Mouse (Mus musculus) liver, embryonic 14.5 days (tissue): ENCODE results near the gene Myl4. TPM values are rescaled to one million over a fixed set of nuclear protein-coding genes. Genes with fewer than 3 reads are reported as not detected.
A peak's percentile ranks its signal among the peaks of the same experiment; 100 is the strongest.

Source experiments
- ATAC-seq: fragments of 200-750 bp; cut with Nextera tagmentation; 2 replicates; pipeline ENCODE4 v1.8.0; 2017; ENCODE audit warnings: moderate number of reproducible peaks, mild to moderate bottlenecking, moderate library complexity; ENCODE audit not compliant: insufficient read depth
- DNase-seq, 3 experiments: peaks; one replicate each; pipeline ENCODE4 v3.0.0-alpha.2; 2012 to 2013; ENCODE audit warnings: low read depth in 3 of 3, low spot score in 3 of 3
- H3K27ac ChIP-seq: fragments of 300-500 bp; sonication (generic); 2 replicates; pipeline ENCODE4 v1.5.1; 2014; ENCODE audit warnings: moderate library complexity, mild to moderate bottlenecking, control low read depth, inconsistent platforms
- H3K27me3 ChIP-seq: fragments of 300-500 bp; sonication (generic); 2 replicates; pipeline ENCODE4 v1.6.1; 2014; ENCODE audit warnings: mild to moderate bottlenecking, low read length, moderate library complexity; ENCODE audit not compliant: control insufficient read depth, insufficient read depth
- H3K36me3 ChIP-seq: fragments of 300-500 bp; sonication (generic); replicated peaks from 2 replicates; pipeline ENCODE4 v1.6.1; 2014; ENCODE audit warnings: low read depth; ENCODE audit not compliant: control insufficient read depth, insufficient read depth
- H3K4me1 ChIP-seq, 2 experiments: fragments of 200-500 bp in 1 of 2; fragments of 300-500 bp in 1 of 2; sonication (generic) in 1 of 2; replicated peaks; 2 replicates each; pipeline ENCODE4 v1.6.1; 2012 to 2014; ENCODE audit warnings: antibody characterized with exemption in 1 of 2, inconsistent platforms in 1 of 2, low read length in 1 of 2; ENCODE audit not compliant: control insufficient read depth in 2 of 2, insufficient read depth in 2 of 2
- H3K4me2 ChIP-seq: fragments of 300-500 bp; sonication (generic); 2 replicates; pipeline ENCODE4 v1.6.1; 2014; ENCODE audit warnings: low read depth, mild to moderate bottlenecking, control low read depth, moderate library complexity
- H3K4me3 ChIP-seq, 2 experiments: fragments of 200-500 bp in 1 of 2; fragments of 300-500 bp in 1 of 2; sonication (generic) in 1 of 2; 2 replicates each; pipeline ENCODE4 v1.5.1; 2012 to 2014; ENCODE audit warnings: low read depth in 2 of 2, low read length in 2 of 2, mild to moderate bottlenecking in 2 of 2, control low read depth in 1 of 2, inconsistent platforms in 1 of 2, moderate library complexity in 1 of 2; ENCODE audit not compliant: insufficient read depth in 1 of 2
- H3K9ac ChIP-seq: fragments of 300-500 bp; sonication (generic); replicated peaks from 2 replicates; pipeline ENCODE4 v1.6.1; 2014; ENCODE audit warnings: mild to moderate bottlenecking, control low read depth, moderate library complexity
- H3K9me3 ChIP-seq: fragments of 300-500 bp; sonication (generic); 2 replicates; pipeline ENCODE4 v1.6.1; 2016; ENCODE audit warnings: low read length, mixed read lengths; ENCODE audit not compliant: control insufficient read depth
- CTCF ChIP-seq: IDR thresholded peaks from 2 replicates; pipeline ENCODE4 v1.5.1; 2016; ENCODE audit warnings: antibody characterized with exemption, low read depth, control low read depth
- EP300 ChIP-seq: IDR thresholded peaks from 2 replicates; pipeline ENCODE4 v1.6.1; 2016; ENCODE audit warnings: antibody characterized with exemption, low read depth
- WGBS: fragments of 180-500 bp; shearing (Covaris S2); extraction: QIAGEN DNeasy Blood & Tissue Kit; methylation state at CpG from one replicate; pipeline ENCODE4 v1.1.7; 2014; ENCODE audit not compliant: insufficient replicate concordance; 5-methylcytosine and 5-hydroxymethylcytosine counted together
- polyA plus RNA-seq, 2 experiments: library from polyadenylated mRNA; depleted of rRNA in 1 of 2; stranded (reverse) in 1 of 2; unstranded in 1 of 2; fragments of >200 nt; fragmentation: Nextera tagmentation in 1 of 2; extraction: Ambion mirVana in 1 of 2; gene quantifications; 2 replicates each; pipeline versions ENCODE4 v1.2.1 to v1.2.3; 2012 to 2014

Gene Myl4
- polyA plus RNA-seq (2012; rRNA removed) (0.45 and 0.50 TPM in 2 replicates), polyA plus RNA-seq (2014; fragmentation: Nextera tagmentation; extraction: Ambion mirVana) (0.51 and 0.63 TPM in 2 replicates)

DNA sequence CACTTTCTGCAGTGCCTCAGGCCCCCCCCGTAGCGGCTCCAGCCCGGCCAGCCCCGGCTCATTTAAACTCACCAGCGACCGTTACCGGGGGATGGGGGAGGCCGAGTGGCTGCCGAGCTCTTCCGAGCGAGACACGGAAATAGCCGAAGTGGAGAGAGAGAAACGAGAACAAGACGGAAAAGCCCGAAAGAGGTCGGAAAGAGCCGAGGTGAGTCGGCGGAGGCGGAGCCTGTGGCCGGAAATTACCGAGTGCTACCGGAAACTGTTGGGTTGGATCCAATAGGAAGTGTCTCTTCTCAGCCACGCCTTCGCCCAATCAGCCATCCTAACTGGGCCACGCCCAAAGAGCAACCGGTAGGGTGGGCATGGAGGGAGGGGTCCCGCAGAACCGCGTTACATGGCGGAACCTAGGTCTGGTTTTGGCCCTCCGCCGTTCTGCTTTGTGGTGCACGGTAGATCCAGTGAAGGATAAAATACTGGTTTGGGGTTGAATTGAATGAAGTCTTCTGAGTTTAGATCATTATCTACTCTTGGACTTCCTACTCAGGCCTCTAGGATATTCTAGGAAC lies at the start of gene Myl4, which contains the start of gene Cdc27:
Myl4 (plus strand) TSS at position 258 of the 569 bp plus-strand sequence.
Cdc27 (minus strand) TSS at position 215 of the 569 bp plus-strand sequence.
- peak within 1 kb of the TSS; percentile 81 for H3K27ac ChIP-seq
- under 1% methylated on average over 35 of the region's 35 CpGs for WGBS
- TF ChIP-seq EP300: no peak
- TF ChIP-seq CTCF: 0 out of 2 replicates have a peak, but pooled peaks have one; percentile 6
- H3K4me2 ChIP-seq: peak within 1 kb of the TSS; percentile 85
- H3K9ac ChIP-seq: peak within 1 kb of the TSS; percentile 100
- H3K4me3 ChIP-seq: peak within 1 kb of the TSS; percentile 84 to 97
- H3K36me3 ChIP-seq: peaks cover 3% of the 10 kb centered on the region
- ATAC-seq (peak; percentile 92), DNase-seq (peak; percentile 95 to 97 (median 95))
- H3K4me1 ChIP-seq: peaks cover 19 to 22% of the 10 kb centered on the region in 2 experiments
- H3K9me3 ChIP-seq: no peaks in the 10 kb centered on the region
- no peaks in the 10 kb centered on the region for H3K27me3 ChIP-seq

DNA sequence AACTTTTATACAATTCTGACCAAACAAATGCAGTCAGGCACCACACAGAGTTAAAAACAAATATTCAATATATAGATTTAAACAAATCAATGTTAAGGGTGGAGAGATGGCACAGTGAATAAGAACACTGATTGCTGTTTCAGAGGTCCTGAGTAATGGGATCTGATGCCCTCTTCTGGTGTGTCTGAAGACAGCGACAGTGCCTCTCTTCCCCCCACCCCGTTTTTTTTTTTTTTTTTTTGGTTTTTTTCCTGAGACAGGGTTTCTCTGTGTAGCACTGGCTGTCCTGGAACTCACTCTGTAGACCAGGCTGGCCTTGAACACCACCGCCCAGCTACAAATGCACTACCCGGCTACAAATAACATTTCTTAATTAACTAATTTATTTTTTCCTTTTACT lies 42.0 kb upstream of the Myl4 start:
- 85% methylated on average over 4 of the region's 4 CpGs for WGBS
- H3K4me2 ChIP-seq: no peak overlapping the region
- peaks cover 70% of the 10 kb centered on the region for H3K36me3 ChIP-seq

DNA sequence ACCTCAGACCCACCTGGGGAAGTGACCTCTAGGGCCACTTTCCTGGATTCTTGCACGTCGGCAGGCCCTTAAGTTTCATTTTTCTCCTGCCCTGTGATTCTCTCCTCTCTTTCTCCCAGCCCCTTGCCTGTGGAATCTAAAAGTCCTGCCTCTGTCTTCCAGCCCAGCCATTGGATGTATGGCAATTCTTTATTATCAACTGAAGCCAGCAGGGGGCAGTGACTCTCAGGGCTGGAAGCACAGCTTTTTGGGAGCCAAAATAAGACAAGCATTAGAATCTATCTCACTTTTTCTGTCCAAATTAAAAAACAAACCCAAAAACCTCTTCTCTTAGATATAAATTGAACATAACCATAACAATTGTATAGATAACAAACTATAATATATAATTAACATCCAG lies 39.9 kb upstream of the Myl4 start:
- Histone ChIP-seq H3K27ac (no peak overlapping the region), H3K4me1 (no peaks in the 10 kb centered on the region), H3K9ac (no peak overlapping the region), H3K4me2 (no peak overlapping the region), H3K4me3 (no peak overlapping the region), H3K36me3 (peaks cover 76% of the 10 kb centered on the region), H3K27me3 (no peaks in the 10 kb centered on the region), H3K9me3 (no peaks in the 10 kb centered on the region)
- peak in 2 of 3 experiments; percentile 5 to 13 for DNase-seq
- TF ChIP-seq CTCF: peak; percentile 66
- no peak for TF ChIP-seq EP300
- 87% methylated on average over 2 of the region's 2 CpGs for WGBS
- ATAC-seq: no peak

More for the DNA sequence above, 42.0 kb upstream of the Myl4 start:
- H3K4me3 ChIP-seq: no peak overlapping the region
- DNase-seq: no peak
- no peak for TF ChIP-seq EP300
- no peak for TF ChIP-seq CTCF
- no peak overlapping the region for H3K9ac ChIP-seq
- ATAC-seq: no peak
- H3K9me3 ChIP-seq: no peaks in the 10 kb centered on the region
- no peaks in the 10 kb centered on the region for H3K27me3 ChIP-seq
- no peak overlapping the region for H3K27ac ChIP-seq
- no peaks in the 10 kb centered on the region for H3K4me1 ChIP-seq

DNA sequence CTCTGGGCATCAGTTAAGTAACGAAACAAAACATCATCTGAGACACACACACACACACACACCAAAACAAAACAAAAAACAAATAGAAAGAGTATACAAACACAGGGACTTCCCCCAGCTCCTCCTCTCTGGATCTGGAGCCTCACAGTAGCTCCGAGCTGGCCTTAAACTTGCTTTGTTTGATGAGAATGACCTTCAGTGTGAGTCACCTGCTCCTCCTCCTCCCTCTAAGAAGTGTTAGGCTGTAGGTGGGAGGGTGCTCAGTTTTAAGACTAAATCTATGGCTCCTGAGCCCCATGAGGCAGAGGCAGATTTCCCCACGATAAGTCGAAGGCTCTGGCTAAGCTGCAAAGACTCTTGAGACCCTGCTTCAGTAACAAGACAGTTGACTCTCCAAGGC lies 38.0 kb upstream of the Myl4 start:
- no peak overlapping the region for H3K9ac ChIP-seq
- no peak for TF ChIP-seq CTCF
- TF ChIP-seq EP300: no peak
- no peaks in the 10 kb centered on the region for H3K4me1 ChIP-seq
- H3K4me3 ChIP-seq: no peak overlapping the region
- H3K36me3 ChIP-seq: peaks cover 78% of the 10 kb centered on the region
- WGBS: 80% methylated on average over 4 of the region's 4 CpGs
- H3K4me2 ChIP-seq: no peak overlapping the region
- DNase-seq (no peak), ATAC-seq (no peak)
- no peaks in the 10 kb centered on the region for H3K9me3 ChIP-seq
- H3K27ac ChIP-seq: no peak overlapping the region
- no peaks in the 10 kb centered on the region for H3K27me3 ChIP-seq

DNA sequence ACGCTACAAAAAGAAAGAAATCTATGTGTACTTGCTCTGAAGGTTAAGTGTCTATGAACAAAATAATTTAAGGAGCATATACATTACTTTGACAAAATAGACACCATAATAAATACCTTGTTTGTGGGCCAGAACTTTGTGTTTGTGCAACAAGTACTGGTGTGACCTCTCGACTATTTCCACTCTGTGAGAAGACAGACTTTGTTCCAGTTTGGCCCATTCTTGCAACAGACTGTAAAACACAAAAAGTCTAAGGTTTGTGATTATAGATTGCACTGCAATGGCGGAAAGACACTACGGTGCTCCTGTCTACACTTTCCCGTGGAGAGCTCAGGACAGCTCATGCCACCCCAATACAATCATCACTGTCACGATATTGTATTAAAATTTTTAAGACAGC lies 24.5 kb upstream of the Myl4 start:
- no peak for DNase-seq
- Histone ChIP-seq H3K36me3 (peaks cover 66% of the 10 kb centered on the region), H3K4me2 (no peak overlapping the region), H3K9me3 (no peaks in the 10 kb centered on the region), H3K4me3 (no peak overlapping the region), H3K9ac (no peak overlapping the region), H3K27me3 (no peaks in the 10 kb centered on the region), H3K27ac (no peak overlapping the region), H3K4me1 (no peaks in the 10 kb centered on the region)
- no peak for ATAC-seq
- WGBS: 87% methylated on average over 6 of the region's 6 CpGs
- TF ChIP-seq CTCF (no peak), EP300 (no peak)
